In genomic region chr15:83509950-83510804, GRCm38 (mm10) we compare ENCODE assay signal across 8 mouse cellular contexts. TPM values are rescaled to one million over a fixed set of nuclear protein-coding genes. Genes with fewer than 3 reads are reported as not detected.
A peak's percentile ranks its signal among the peaks of the same experiment; 100 is the strongest.
DNase-seq lines count a peak whose midpoint lies in the region; ATAC-seq lines count a peak whose summit lies in the region.

No protein-coding gene starts in this region.

- peak overlapping the region; percentile 74 for H3K4me3 ChIP-seq in heart, embryonic 16.5 days (ENCODE audit: low read length)
- H3K4me3 ChIP-seq in hindbrain, embryonic 15.5 days, result peak overlapping the region; percentile 80
- peak overlapping the region; percentile 63 for H3K4me3 ChIP-seq in midbrain, embryonic 14.5 days (replicated peaks; ENCODE audit: low read depth, low read length)

- no peaks in the 10 kb centered on the region for H3K27me3 ChIP-seq in heart, embryonic 16.5 days (ENCODE audit: control insufficient read depth, insufficient read depth, low read length)
- H3K27me3 ChIP-seq in hindbrain, embryonic 15.5 days, result no peaks in the 10 kb centered on the region
- H3K27me3 ChIP-seq in midbrain, embryonic 14.5 days (ENCODE audit: control insufficient read depth, insufficient read depth, low read length), result no peaks in the 10 kb centered on the region

- H3K9ac ChIP-seq in heart, embryonic 16.5 days (ENCODE audit: low read length), result peak overlapping the region; percentile 78
- peak overlapping the region; percentile 76 for H3K9ac ChIP-seq in hindbrain, embryonic 15.5 days
- peak overlapping the region; percentile 73 for H3K9ac ChIP-seq in midbrain, embryonic 14.5 days (replicated peaks; ENCODE audit: low read length)

- 28% methylated on average over 17 of the region's 17 CpGs for WGBS in heart, embryonic 16.5 days
- WGBS in hindbrain, embryonic 15.5 days, result 23% methylated on average over 17 of the region's 17 CpGs
- WGBS in midbrain, embryonic 14.5 days, result 24% methylated on average over 17 of the region's 17 CpGs

- peak overlapping the region; percentile 94 for H3K4me2 ChIP-seq in heart, embryonic 16.5 days (ENCODE audit: low read depth, low read length)
- H3K4me2 ChIP-seq in hindbrain, embryonic 15.5 days, result peak overlapping the region; percentile 62
- H3K4me2 ChIP-seq in midbrain, embryonic 14.5 days (ENCODE audit: low read length), result peak overlapping the region; percentile 62

- peaks cover under 1% of the 10 kb centered on the region; the same call in 1 of the 2 replicates for H3K36me3 ChIP-seq in heart, embryonic 16.5 days (ENCODE audit: control insufficient read depth, insufficient read depth)
- no peaks in the 10 kb centered on the region for H3K36me3 ChIP-seq in hindbrain, embryonic 15.5 days
- 0 out of 2 replicates have a peak, but pooled peaks cover 3% of the 10 kb centered on the region for H3K36me3 ChIP-seq in midbrain, embryonic 14.5 days (ENCODE audit: control insufficient read depth, insufficient read depth, low read length)

- ATAC-seq in heart, embryonic 16.5 days (replicated peaks; ENCODE audit: extremely low read depth, insufficient read depth, low FRiP score), result peak; percentile 49
- ATAC-seq in hindbrain, embryonic 15.5 days (ENCODE audit: low FRiP score, low read depth), result peak; percentile 89
- peak; percentile 81 for ATAC-seq in midbrain, embryonic 14.5 days (ENCODE audit: low FRiP score, low TSS enrichment)

- H3K4me1 ChIP-seq in heart, embryonic 16.5 days (ENCODE audit: control insufficient read depth, insufficient read depth, low read length), result peaks cover 5% of the 10 kb centered on the region; the same call in 1 of the 2 replicates
- peaks cover 26% of the 10 kb centered on the region for H3K4me1 ChIP-seq in hindbrain, embryonic 15.5 days (replicated peaks)
- H3K4me1 ChIP-seq in midbrain, embryonic 14.5 days (ENCODE audit: control insufficient read depth, insufficient read depth, low read length), result peaks cover 20% of the 10 kb centered on the region

- H3K27ac ChIP-seq in heart, embryonic 16.5 days (ENCODE audit: low read length), result peak overlapping the region; percentile 71
- H3K27ac ChIP-seq in hindbrain, embryonic 15.5 days (replicated peaks), result peak overlapping the region; percentile 94
- peak overlapping the region; percentile 92 for H3K27ac ChIP-seq in midbrain, embryonic 14.5 days (replicated peaks; ENCODE audit: low read depth, low read length)

- H3K9me3 ChIP-seq in heart, embryonic 16.5 days (replicated peaks; ENCODE audit: control insufficient read depth, low read length), result no peaks in the 10 kb centered on the region
- H3K9me3 ChIP-seq in hindbrain, embryonic 15.5 days, result no peaks in the 10 kb centered on the region
- no peaks in the 10 kb centered on the region for H3K9me3 ChIP-seq in midbrain, embryonic 14.5 days (ENCODE audit: control insufficient read depth, low read length)

- no peak for DNase-seq in heart, adult 18-20 months
- DNase-seq in ZHBTc4 (ENCODE audit: low read depth, low spot score), result peak; percentile 54
- DNase-seq in midbrain, embryonic 14.5 days, result no peak
- DNase-seq in left cerebral cortex, adult 18-20 months (ENCODE audit: low spot score in 2 of 2), result no peak
- no peak for DNase-seq in adrenal gland, postnatal 10 days
- no peak for DNase-seq in Muller cell, postnatal 12 days (ENCODE audit: inconsistent ontology term)

RNA-seq across cellular contexts. Expression of gene Ttll1, which starts 0.5 kb away (rescaled TPM):
- 23.9 and 24.1 TPM in 2 replicates for polyA plus RNA-seq in heart, embryonic 16.5 days (2015; fragmentation: Nextera tagmentation; extraction: Ambion mirVana)
- total RNA-seq in heart, adult 18-20 months (2021), result 10 to 100 TPM; 60.1 TPM
- polyA plus RNA-seq in hindbrain, embryonic 15.5 days (2015; fragmentation: Nextera tagmentation; extraction: Ambion mirVana), result 108 and 122 TPM in 2 replicates
- polyA plus RNA-seq in midbrain, embryonic 14.5 days (2014; fragmentation: Nextera tagmentation; extraction: Ambion mirVana), result 63.5 and 80.1 TPM in 2 replicates
- 10 to 100 TPM; 53.3 to 53.9 TPM for total RNA-seq in left cerebral cortex, adult 18-20 months (2021)
- 1 to 10 TPM; 7.0 to 9.5 TPM for total RNA-seq in adrenal gland, postnatal 10 days (2021)

RNA-seq across cellular contexts. Expression of gene Bik, which starts 16.5 kb away (rescaled TPM):
- 22.9 TPM in 2 replicates for polyA plus RNA-seq in heart, embryonic 16.5 days (2015; fragmentation: Nextera tagmentation; extraction: Ambion mirVana)
- total RNA-seq in heart, adult 18-20 months (2021), result 1 to 10 TPM; 5.7 to 6.5 TPM
- 0.72 and 1.3 TPM in 2 replicates for polyA plus RNA-seq in hindbrain, embryonic 15.5 days (2015; fragmentation: Nextera tagmentation; extraction: Ambion mirVana)
- polyA plus RNA-seq in midbrain, embryonic 14.5 days (2014; fragmentation: Nextera tagmentation; extraction: Ambion mirVana), result 0.30 and 0.49 TPM in 2 replicates
- total RNA-seq in left cerebral cortex, adult 18-20 months (2021), result not detected
- total RNA-seq in adrenal gland, postnatal 10 days (2021), result 10 to 100 TPM; 10.4 to 12.1 TPM

RNA-seq across cellular contexts. Expression of gene Pacsin2, which starts 45.8 kb away (rescaled TPM):
- polyA plus RNA-seq in heart, embryonic 16.5 days (2015; fragmentation: Nextera tagmentation; extraction: Ambion mirVana), result 73.3 and 74.2 TPM in 2 replicates
- total RNA-seq in heart, adult 18-20 months (2021), result 100 to 1,000 TPM; 232 to 280 TPM
- 27.6 and 31.7 TPM in 2 replicates for polyA plus RNA-seq in hindbrain, embryonic 15.5 days (2015; fragmentation: Nextera tagmentation; extraction: Ambion mirVana)
- polyA plus RNA-seq in midbrain, embryonic 14.5 days (2014; fragmentation: Nextera tagmentation; extraction: Ambion mirVana), result 14.5 and 17.7 TPM in 2 replicates
- 100 to 1,000 TPM; 105 to 116 TPM for total RNA-seq in left cerebral cortex, adult 18-20 months (2021)
- 10 to 100 TPM; 69.9 to 76.3 TPM for total RNA-seq in adrenal gland, postnatal 10 days (2021)

RNA-seq across cellular contexts. Expression of gene Tspo, which starts 53.2 kb away (rescaled TPM):
- polyA plus RNA-seq in heart, embryonic 16.5 days (2015; fragmentation: Nextera tagmentation; extraction: Ambion mirVana), result 182 and 185 TPM in 2 replicates
- 10 to 100 TPM; 66.2 to 75.9 TPM for total RNA-seq in heart, adult 18-20 months (2021)
- 11.7 and 14.2 TPM in 2 replicates for polyA plus RNA-seq in hindbrain, embryonic 15.5 days (2015; fragmentation: Nextera tagmentation; extraction: Ambion mirVana)
- 3.4 and 12.2 TPM in 2 replicates for polyA plus RNA-seq in midbrain, embryonic 14.5 days (2014; fragmentation: Nextera tagmentation; extraction: Ambion mirVana)
- 10 to 100 TPM in 1 of 2 experiments, 1 to 10 TPM in 1; 7.9 to 10.6 TPM for total RNA-seq in left cerebral cortex, adult 18-20 months (2021)
- 100 to 1,000 TPM; 298 to 316 TPM for total RNA-seq in adrenal gland, postnatal 10 days (2021)

RNA-seq across cellular contexts. Expression of gene Mcat, which starts 53.4 kb away (rescaled TPM):
- polyA plus RNA-seq in heart, embryonic 16.5 days (2015; fragmentation: Nextera tagmentation; extraction: Ambion mirVana), result 32.9 and 34.6 TPM in 2 replicates
- total RNA-seq in heart, adult 18-20 months (2021), result 10 to 100 TPM; 45.0 to 47.3 TPM
- polyA plus RNA-seq in hindbrain, embryonic 15.5 days (2015; fragmentation: Nextera tagmentation; extraction: Ambion mirVana), result 30.8 and 33.1 TPM in 2 replicates
- 30.3 and 36.2 TPM in 2 replicates for polyA plus RNA-seq in midbrain, embryonic 14.5 days (2014; fragmentation: Nextera tagmentation; extraction: Ambion mirVana)
- 10 to 100 TPM; 17.9 to 26.0 TPM for total RNA-seq in left cerebral cortex, adult 18-20 months (2021)
- total RNA-seq in adrenal gland, postnatal 10 days (2021), result 10 to 100 TPM; 43.1 to 49.3 TPM

Comparison
In these comparisons a context has a peak if more than half of its experiments do, and no peak if none do; other contexts are left out.
1. RNA of gene Ttll1, which starts 0.5 kb away (total RNA-seq): 60.1 TPM in heart, adult 18-20 months and 53.3 to 53.9 TPM in left cerebral cortex, adult 18-20 months; 7.0 to 9.5 TPM in adrenal gland, postnatal 10 days; every median in the first group is over 4 times any median in the second.
2. RNA of gene Bik, which starts 16.5 kb away (total RNA-seq): 10.4 to 12.1 TPM in adrenal gland, postnatal 10 days and 5.7 to 6.5 TPM in heart, adult 18-20 months; not detected in left cerebral cortex, adult 18-20 months; every median in the first group is over 4 times any median in the second.
3. Peak in every context shown above with its lines, with median percentiles within 50 percentile points of each other: ATAC-seq, H3K27ac ChIP-seq, H3K4me2 ChIP-seq, H3K4me3 ChIP-seq and H3K9ac ChIP-seq.